Mouse (Mus musculus): ENCODE measurements at regions not wholly inside any gene's neighbourhood (a gene's known extent, or its start where the extent isn't known, plus 50 kb on each side); places are given as distances from the start of the nearest gene placed in this dataset.

- DNase-seq (ENCODE audit: low spot score), result no peak
Measured at GRCm38 (mm10) chr1:42232716-42233115, 462.9 kb upstream of the Pou3f3 start.

- DNase-seq (ENCODE audit: low spot score), result no peak
Measured at GRCm38 (mm10) chr1:42233289-42233688, 462.3 kb upstream of the Pou3f3 start.

GRCm38 (mm10) chr1:42236466-42237010 lies 459.0 kb upstream of the Pou3f3 start:
- DNase-seq (ENCODE audit: low spot score), result no peak

- no peak for DNase-seq (ENCODE audit: low spot score)
Measured at GRCm38 (mm10) chr1:42238408-42238807, 457.2 kb upstream of the Pou3f3 start.

- no peak for DNase-seq (ENCODE audit: low spot score)
Measured at GRCm38 (mm10) chr1:42241172-42241571, 454.4 kb upstream of the Pou3f3 start.

GRCm38 (mm10) chr1:42241601-42242220 lies 453.9 kb upstream of the Pou3f3 start:
- no peak for DNase-seq (ENCODE audit: low spot score)

GRCm38 (mm10) chr1:42242586-42243457 lies 452.7 kb upstream of the Pou3f3 start:
- no peak for DNase-seq (ENCODE audit: low spot score)

- no peak for DNase-seq (ENCODE audit: low spot score)
Measured at GRCm38 (mm10) chr1:42243458-42243855, 452.1 kb upstream of the Pou3f3 start.

- no peak for DNase-seq (ENCODE audit: low spot score)
Measured at GRCm38 (mm10) chr1:42243878-42244277, 451.7 kb upstream of the Pou3f3 start.

- DNase-seq (ENCODE audit: low spot score), result no peak
Measured at GRCm38 (mm10) chr1:42252386-42252785, 443.2 kb upstream of the Pou3f3 start.

GRCm38 (mm10) chr1:42253786-42254185 lies 441.8 kb upstream of the Pou3f3 start:
- DNase-seq (ENCODE audit: low spot score), result no peak

GRCm38 (mm10) chr1:42256911-42257595 lies 438.5 kb upstream of the Pou3f3 start:
- DNase-seq (ENCODE audit: low spot score), result no peak

- DNase-seq (ENCODE audit: low spot score), result no peak
Measured at GRCm38 (mm10) chr1:42257801-42258593, 437.6 kb upstream of the Pou3f3 start.

GRCm38 (mm10) chr1:42258594-42258910 lies 437.0 kb upstream of the Pou3f3 start:
- DNase-seq (ENCODE audit: low spot score), result no peak

- no peak for DNase-seq (ENCODE audit: low spot score)
Measured at GRCm38 (mm10) chr1:42259216-42259977, 436.2 kb upstream of the Pou3f3 start.

- no peak for DNase-seq (ENCODE audit: low spot score)
Measured at GRCm38 (mm10) chr1:42260033-42260925, 435.3 kb upstream of the Pou3f3 start.

- DNase-seq (ENCODE audit: low spot score), result no peak
Measured at GRCm38 (mm10) chr1:42261031-42261430, 434.5 kb upstream of the Pou3f3 start.

- no peak for DNase-seq (ENCODE audit: low spot score)
Measured at GRCm38 (mm10) chr1:42261800-42262199, 433.8 kb upstream of the Pou3f3 start.

- DNase-seq (ENCODE audit: low spot score), result no peak
Measured at GRCm38 (mm10) chr1:42262606-42263005, 433.0 kb upstream of the Pou3f3 start.

- DNase-seq (ENCODE audit: low spot score), result no peak
Measured at GRCm38 (mm10) chr1:42277130-42277529, 418.4 kb upstream of the Pou3f3 start.

Measured in left cerebral cortex, adult 11 months (tissue).